ENCODE assay signal across 17 mouse cellular contexts in the genomic region with DNA sequence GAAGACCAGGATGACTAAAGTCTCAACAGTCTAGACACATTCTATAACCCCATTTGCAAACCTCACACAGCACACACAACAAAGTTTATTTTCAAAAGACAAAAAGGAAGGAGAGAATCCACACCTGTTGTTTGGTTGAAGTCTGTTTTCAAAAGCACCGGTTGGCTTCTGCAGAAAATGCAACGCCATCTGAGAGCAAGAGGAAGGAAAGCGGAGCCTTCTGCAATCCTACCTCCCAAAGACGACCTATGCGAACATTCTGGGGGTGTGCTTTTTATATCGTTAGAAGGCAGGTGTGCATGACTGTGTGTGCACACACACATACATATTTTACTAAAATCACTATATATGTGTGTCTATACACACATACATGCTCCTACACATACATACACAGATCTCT.
"Had no signal": no experiment of that assay in that cellular context is flagged by ENCODE, and none has a peak within 500 bp of the region (broad histone marks: within the 10 kb centered on the region; RNA-seq: fewer than 3 reads in every experiment).

No protein-coding gene starts in this region.

- H3K27ac ChIP-seq: kidney, postnatal 0 days; liver, embryonic 13.5 days; midbrain, embryonic 15.5 days; neural tube, embryonic 12.5 days; neural tube, embryonic 15.5 days; stomach, embryonic 15.5 days had no signal

- H3K9me3 ChIP-seq: liver, embryonic 13.5 days; midbrain, embryonic 15.5 days; neural tube, embryonic 12.5 days; neural tube, embryonic 15.5 days; stomach, embryonic 15.5 days had no signal

- H3K27me3 ChIP-seq: liver, embryonic 13.5 days; midbrain, embryonic 15.5 days; neural tube, embryonic 12.5 days; neural tube, embryonic 15.5 days; stomach, embryonic 15.5 days had no signal

- DNase-seq: kidney, adult 18-20 months; kidney, adult 9 months; kidney, postnatal 25 days; liver, embryonic 13.5 days; lung, adult 2 months; lung, postnatal 14 days; right cerebral cortex, adult 18-20 months; right cerebral cortex, postnatal 14 days; right cerebral cortex, postnatal 4 days had no signal

- H3K4me3 ChIP-seq: liver, embryonic 13.5 days; midbrain, embryonic 15.5 days; neural tube, embryonic 12.5 days; neural tube, embryonic 15.5 days; stomach, embryonic 15.5 days had no signal

- H3K9ac ChIP-seq: liver, embryonic 13.5 days; midbrain, embryonic 15.5 days; neural tube, embryonic 12.5 days; neural tube, embryonic 15.5 days; stomach, embryonic 15.5 days had no signal

- H3K36me3 ChIP-seq: liver, embryonic 13.5 days; midbrain, embryonic 15.5 days; neural tube, embryonic 12.5 days; neural tube, embryonic 15.5 days; stomach, embryonic 15.5 days had no signal

- H3K4me2 ChIP-seq: liver, embryonic 13.5 days; midbrain, embryonic 11.5 days; midbrain, embryonic 15.5 days; neural tube, embryonic 12.5 days; neural tube, embryonic 15.5 days; stomach, embryonic 15.5 days had no signal

- ATAC-seq: inflammation-experienced regulatory T-cells, adult 6 months; intestine, embryonic 16.5 days; midbrain, embryonic 15.5 days had no signal

- H3K4me1 ChIP-seq: liver, embryonic 13.5 days; stomach, embryonic 15.5 days had no signal
